Mouse (Mus musculus) cerebellum, adult 2 months (tissue): ENCODE results near the gene Ccdc12.

ENCODE experiments used
- CTCF ChIP-seq: fragments of 200-500 bp; IDR thresholded peaks from 2 replicates; pipeline ENCODE4 v1.5.1; 2011; ENCODE audit warnings: low read depth, mild to moderate bottlenecking, control low read depth, low read length, moderate library complexity, borderline replicate concordance; ENCODE audit not compliant: insufficient read depth
- POLR2A ChIP-seq: fragments of 200-500 bp; IDR thresholded peaks from 2 replicates; pipeline ENCODE4 v1.6.1; 2011; ENCODE audit warnings: low read length, control low read depth, borderline replicate concordance; ENCODE audit not compliant: insufficient read depth

- TF ChIP-seq CTCF (no peak), POLR2A (peak; percentile 52; the same call in 1 of the 2 replicates)
Observed at GRCm38 (mm10) chr9:110653655-110654461, 2.4 kb upstream of the Ccdc12 start, which contains the start of gene Nbeal2.
